Mouse (Mus musculus) embryo, embryonic 9.5 days (tissue): ENCODE results near the gene Rab37.

Experiments
- DNase-seq: peaks from one replicate; pipeline ENCODE4 v3.0.0-alpha.2; 2017; ENCODE audit errors: extremely low spot score

Gene Rab37

DNA sequence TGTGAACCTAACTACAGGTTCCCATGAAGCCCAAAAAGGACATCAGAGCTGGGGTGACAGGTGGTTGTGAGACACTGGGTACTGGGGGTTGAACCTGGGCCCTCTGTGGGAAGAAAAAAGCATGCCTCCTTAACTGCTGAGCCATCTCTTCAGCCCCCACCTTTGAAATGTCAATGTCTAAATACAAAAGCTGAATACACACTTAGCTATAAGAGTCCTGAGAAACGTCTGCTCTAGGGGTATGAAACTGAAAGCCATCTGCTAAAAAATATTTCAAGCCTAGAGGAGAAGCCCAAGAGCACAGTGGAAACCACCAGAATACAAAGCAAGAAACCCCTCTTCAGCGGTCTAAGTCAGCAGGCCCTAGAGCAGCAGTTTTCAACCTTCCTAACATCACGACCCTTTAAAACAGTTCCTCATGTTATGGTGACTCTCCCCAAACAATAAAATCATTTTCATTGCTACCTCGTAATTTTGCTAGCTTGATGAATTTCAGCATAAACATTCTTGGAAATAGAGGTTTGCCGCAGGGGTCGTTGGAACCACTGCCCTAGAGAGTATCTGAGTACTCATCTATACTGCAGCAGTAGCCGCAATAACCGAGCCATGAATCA is 40.6 kb downstream of the Rab37 start:
- DNase-seq = no peak

DNA sequence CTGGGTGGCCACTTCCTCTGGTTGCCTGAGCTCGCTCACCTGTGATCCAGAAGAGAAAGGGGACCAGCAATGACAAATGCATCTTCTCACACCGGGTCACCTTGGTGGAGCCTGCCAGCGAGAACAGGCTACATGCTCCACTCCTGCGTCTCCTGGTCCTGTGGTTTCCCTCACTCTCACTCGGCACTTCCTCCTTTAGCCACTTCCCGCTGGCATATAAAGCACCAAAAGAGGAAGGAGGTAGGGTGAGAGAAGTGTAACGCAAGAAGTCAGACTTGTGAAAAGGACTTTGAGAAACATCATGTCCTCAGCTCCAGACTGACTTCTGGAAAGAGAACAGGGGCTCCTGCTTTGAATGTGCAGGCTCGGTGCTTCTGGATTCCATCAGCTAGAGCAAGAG is 42.6 kb downstream of the Rab37 start, which contains the start of gene Cd300lf:
Gene Cd300lf, minus strand, starts transcription at position 193 of the 400 bp plus-strand sequence.
- no peak for DNase-seq

DNA sequence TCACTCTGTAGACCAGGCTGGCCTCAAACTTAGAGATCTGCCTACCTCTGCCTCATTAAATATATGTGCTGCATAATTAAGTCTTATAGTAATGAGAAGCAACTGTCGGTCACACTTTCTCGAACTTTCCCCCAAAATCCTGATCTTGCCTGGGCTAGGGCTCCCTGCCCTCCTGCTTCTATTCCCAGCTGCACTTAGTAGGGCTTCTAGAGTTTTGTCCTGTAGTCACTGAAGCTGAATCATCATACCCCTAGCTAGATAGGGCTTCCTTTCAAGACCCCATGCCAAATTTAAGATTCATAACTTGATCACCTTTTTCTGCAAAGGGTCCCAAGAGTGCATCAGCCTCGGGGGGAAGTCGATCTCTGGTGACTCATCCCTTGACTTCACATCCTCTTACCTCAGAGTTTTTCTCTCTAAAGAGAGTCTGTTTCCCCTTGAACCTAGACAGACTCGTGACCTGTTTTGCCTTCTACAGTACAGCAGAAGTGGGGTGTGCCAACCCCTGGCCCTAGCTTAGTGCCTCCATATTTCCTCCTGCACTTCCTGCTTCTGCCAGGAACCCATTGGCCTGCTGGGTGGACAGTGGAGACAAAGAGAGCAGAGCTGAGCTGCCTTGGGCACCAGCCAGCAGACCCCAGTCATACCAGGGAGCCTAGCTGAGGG is 47.5 kb downstream of the Rab37 start:
- no peak for DNase-seq

DNA sequence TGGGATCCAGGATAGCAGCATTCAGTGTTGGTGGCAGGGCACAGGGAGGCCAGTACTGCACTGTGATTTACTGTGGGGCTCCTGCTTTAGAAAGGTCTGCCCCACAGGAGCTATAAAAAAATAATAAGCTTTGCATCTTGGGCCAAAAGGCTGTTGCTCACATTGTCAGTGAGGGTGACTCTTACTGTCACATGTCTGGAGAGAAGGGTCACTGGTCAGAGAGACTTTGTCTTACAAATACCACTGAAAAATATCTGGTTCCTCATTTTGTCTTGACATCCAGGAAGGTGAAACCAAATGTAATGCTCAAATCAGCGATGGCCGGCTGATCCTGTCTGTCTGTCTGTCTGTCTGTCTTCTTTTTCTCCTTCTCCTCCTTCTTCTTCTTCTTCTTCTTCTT is 50.7 kb downstream of the Rab37 start:
- DNase-seq = no peak

DNA sequence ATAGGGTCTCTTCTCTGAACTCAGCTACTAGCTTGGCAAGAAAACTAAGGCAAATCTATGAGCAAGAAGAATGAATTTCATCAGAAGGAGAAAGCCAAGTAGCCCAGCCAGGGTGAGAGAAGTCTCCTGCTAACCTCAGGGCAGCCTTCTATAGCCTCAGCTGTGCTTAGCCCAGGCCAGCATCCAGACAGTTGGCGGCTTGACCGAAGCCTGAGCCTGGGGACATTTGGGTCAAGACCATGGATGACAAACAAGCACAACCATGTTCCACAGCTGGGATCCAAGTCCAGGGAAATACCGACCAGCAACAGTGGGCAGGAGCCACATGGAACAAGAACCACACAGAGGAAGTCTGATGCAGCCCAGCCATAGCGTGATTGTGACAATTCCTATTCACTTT is 56.6 kb downstream of the Rab37 start:
- DNase-seq = no peak

DNA sequence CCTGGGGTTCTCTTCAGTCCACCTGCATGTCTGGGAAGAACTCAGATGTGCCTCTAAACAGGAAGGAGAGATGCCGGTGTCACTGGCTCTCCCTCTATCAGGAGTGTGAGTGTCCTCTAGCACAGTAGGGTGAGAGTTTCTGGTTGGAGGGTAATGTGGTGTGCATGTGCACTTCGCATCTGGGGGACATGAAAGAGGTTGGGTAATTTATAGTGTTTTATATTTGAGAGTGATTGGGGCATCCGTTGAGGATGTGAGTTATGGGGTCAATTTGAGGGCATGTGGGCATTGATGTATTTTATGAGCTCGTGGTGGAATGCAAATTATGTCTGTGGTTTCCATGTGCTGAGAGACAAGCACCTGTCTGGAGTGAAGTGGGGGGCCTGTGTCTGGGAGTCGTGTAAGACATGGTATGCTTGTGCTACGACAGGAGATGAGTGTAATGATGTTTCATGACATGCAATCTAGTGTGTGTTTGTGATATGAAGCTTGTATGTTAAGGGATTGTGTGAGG is 59.6 kb downstream of the Rab37 start:
- no peak for DNase-seq

DNA sequence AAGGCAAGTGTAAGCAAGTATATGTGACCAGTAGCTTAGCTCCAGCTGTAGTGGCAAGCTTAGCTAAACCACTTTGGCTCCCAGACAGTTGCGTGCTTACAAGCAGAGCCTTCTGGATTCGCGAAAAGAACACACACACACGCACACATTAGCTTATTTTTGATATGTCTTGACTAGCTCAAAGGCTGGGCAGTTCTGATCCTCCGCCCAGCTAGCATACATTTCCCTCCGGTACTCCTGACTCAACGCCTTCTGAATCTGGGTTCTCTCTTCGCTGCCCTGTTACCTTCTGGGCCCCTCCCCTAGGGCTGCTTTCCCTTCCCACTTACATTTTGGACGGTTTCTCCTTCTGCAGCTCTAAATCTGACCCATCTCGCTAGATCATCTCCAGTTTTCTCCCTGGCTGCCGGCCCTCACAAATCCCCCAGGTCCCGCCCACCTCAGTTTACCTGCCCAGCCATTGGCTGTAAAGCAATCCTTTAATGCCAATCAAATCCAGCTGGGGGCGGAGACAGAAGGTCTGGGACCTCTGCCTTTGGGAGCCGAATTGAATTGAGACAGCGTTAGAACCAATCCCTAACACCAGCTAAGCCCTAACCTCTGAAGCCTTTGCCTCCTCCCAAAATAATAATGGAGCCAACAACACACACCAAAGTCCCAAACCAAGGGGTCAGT is 60.7 kb downstream of the Rab37 start:
- peak; percentile 91 for DNase-seq

DNA sequence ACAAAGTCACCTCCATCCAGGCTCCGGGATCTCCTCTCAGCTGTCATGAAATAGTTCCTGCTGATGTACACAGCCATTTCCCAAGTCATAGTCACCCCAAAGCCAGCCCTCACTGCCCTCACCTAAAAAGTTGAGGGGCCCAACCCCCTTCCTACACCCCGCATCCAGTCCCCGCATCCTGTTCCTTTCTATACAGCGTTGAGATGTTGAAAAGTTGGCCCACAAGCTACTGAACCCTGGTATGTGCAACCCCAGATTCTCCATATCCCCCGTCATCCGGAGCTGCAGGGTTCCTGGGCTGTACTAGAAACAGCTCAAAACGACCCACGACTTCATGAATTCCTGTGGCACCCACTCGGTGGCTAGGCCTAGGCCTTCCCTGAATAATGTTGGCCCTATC is 61.9 kb downstream of the Rab37 start:
- no peak for DNase-seq

DNA sequence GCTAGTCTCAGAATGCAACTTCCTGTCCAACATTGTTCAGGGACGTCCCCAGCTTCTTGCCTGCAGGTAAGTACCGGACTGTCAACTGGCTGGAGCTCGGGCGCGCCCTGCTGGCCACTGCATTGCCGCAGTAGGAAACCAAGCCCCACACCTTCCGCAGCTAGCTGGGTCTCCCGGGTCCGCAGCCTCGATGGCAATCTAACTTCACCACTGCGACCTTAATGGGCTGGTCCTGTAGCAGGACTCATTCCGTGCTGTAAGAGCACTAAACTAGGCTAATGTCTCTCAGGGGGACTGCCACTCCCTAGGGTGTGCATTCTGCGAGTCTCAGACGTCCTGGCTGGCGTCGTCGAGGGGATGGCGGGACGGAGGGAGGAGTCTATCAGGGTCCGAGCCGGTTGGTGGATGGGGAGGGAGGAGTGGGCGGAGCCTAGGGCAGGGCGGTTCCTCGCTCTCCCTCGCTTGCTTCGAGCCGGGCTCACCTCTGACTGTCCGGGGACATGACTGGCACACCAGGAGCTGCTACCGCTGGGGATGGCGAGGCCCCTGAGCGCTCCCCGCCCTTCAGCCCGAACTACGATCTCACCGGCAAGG is 62.6 kb downstream of the Rab37 start:
- peak; percentile 85 for DNase-seq

DNA sequence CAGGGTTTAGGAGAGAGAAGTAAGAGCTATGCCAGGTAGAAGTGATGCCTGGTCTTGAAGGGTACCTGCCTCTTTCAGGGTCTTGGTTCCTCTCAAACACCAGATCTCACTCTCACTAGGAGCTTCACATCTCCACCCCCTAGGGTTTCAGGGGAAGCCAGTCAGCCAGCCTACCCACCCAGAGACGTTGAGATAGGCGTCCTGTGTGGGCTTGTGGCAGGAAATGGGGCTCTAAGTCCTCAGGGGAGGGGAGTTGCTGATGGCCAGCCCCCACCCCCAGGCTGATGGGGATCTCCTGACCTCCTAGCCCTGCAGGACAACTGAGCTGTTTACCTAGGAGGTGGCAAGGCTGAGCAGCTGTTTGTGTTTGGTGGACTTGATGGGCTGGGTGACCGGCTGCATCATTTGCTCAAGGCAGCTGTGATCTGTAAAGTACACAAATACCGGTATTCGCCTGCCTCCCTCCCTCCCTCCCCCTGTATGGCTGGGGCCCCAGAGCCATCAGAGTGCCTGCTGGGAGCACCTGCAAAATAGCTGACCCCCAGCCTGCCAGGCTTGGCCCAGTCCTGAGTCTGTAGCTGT is 63.9 kb downstream of the Rab37 start:
- DNase-seq = no peak

DNA sequence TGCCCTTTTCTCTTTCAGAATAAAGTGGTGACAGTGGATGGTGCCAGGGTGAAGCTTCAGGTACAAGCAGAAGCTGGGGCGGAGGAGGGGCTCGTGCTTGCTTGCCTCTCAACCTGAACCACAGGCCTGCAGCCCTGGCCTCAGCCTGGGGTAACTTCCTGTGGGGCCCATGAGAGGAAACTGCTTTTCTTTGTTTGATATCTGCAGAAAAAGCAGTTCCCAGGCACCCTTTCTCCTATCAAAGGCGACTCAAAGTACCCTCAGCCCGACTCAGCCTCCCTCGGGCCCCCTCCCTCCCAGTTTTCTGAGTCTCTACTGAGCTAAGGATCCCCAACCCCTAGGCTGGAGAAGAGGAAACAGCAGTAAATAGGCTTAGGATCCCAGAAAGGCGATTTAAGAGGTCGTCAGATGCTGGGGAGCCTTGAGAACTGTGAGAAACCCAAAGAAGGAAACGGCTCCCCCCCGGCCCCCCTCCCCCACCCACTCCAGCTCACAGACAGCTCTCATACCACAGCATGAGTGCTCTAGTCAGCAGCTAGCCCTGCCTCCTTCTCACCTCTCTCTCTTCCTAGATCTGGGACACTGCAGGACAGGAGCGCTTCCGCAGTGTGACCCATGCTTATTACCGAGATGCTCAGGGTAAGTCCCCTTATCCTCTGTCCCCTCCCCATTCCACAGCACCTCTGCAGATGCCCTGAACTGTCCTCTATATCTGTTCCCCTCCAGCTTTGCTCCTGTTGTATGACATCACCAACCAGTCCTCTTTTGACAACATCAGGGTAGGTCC is 66.9 kb downstream of the Rab37 start:
- no peak for DNase-seq

DNA sequence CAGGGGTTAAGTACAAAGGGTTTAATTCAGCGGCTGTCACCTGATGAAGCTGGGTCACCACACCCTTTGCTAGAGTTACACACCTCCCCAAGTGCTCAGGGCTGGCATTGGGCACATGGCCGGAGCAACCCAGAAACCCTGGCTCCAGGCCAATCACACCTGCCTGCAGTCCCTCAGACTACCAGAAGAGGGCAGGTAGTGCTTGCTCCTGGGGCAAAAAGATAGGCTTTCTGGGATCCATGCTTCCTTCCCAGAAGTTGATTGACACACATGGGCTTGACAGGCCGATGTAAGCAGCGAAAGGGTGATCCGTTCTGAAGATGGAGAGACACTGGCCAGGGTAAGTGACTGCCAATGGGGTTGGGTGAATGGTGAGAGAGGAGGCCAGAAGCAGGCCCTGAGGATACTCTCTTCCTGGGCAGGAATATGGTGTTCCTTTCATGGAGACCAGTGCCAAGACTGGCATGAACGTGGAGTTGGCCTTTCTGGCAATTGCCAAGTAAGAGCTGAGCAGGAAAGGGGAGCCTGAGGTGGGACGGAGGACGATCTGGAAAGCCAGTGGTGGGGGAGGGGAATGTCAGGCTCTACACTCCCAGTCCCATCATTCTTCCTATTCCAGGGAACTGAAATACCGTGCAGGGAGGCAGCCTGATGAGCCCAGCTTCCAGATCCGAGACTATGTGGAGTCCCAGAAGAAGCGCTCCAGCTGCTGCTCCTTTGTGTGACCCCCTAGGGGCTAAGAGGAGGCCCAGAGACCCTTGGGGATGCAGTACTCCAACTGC is 69.0 kb downstream of the Rab37 start:
- peak; percentile 53 for DNase-seq

DNA sequence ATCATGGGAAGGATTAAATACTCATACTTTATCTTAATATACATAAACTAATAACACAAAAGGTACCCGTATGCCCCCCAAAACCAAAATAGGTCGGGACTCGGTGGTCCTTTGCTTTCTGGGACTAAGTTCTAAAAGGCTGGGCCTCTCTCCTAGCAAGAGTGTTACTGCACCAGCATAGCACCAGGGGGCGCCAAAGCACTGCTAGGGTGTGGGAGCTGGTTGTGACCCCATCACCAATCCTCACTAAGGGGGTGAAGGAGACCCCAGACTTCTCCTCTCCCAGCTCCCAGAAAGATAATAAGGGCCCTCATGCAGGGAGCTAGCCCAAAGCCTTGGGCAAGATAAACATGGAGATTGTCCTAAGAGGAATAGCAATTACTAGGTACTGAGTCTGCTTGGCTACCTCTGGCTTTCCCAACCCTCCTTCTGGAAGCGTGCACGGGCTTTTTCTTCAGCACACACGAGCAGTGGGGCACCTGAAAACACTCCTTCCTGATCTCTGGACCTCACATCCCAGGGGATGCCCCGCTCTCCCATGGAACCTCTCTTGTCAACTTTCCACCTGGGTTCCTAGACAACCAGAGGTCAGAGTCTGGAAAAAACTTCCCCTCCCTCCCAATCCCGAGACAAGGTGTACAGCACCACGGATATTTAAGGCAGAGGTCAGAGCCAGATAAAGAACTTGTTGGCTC is 69.8 kb downstream of the Rab37 start:
- DNase-seq = peak; percentile 74

DNA sequence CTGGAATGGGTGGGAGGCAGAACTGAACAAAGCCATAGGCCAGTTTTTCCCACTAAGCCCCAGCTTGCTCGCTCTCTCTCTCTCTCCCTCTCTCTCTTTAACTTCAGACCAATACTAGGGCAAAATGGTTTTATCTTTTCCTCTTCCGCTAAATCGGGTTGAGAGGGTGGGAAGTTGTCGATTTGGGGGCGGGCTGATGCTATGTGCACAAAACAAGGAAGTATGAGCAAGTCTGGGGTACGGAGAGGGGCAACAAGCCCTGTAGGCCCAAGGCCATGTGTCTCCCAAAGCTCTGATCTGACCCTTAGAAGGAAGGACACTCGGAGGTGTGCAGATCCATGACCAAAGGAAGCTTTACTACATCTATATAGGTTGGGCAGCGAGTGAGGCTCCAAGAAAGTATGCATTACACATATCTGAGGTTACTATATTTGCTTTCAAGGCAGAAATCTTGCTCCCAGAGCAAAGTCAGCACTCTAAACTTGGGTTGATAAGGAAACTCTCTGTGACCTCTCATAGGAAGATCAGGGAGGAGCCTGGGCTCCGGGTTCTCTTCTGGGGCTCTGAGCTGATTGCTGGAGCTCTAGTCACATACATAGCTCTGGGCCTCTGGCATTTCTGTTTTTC is 70.5 kb downstream of the Rab37 start:
- DNase-seq = no peak

DNA sequence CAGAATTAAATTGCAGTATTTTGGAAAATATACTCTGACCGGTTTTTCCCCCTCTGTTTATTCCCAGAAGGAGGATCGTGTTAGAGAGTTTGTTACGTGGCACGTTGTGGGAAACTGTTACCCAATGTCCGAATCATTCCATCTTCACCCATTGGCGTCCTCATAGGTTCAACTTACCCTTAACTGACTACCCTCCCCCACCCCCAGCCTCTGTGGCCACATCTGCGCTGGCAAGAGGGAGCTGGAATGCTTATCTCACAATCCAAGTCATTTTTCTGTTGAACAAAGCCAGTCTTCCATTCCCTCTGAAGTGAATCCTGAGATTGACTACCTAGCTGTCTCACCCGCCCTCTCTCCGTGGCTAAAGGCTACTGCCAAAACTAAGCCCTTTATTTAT is 71.0 kb downstream of the Rab37 start:
- DNase-seq = no peak

DNA sequence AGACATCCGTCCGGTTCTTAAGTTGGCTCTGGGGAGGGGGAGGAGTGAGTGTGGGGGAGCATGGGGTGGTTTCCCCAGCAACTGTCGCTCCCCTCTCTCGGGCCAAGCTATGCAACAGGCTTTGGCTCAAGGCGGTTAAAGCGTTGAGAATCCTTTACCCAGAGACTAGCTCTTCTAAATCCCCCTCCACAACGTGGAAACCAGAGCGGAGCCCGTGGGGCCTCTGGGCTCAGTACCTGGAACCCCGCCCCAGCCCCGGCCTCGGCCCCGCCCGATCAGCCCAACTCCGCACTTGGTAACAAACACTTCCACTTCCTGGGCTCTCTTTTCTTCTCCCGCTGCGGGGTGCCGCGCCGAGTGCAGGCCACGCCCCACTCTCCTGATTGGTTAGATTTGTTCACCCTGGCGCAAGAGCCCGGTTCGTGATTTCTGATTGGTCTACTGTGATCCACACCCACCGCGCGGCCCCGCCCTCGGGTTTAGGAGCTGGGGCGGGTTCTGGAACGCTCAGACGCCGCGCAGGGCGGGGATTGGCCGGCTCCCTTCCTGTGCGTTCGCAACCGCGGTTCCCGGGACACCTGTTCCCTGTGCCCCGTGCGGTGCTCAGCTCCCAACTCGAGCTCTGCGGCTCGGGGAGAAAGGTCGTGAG is 71.7 kb downstream of the Rab37 start, which contains the start of gene Slc9a3r1:
Gene Slc9a3r1, plus strand, starts transcription at position 510 of the 649 bp plus-strand sequence.
- DNase-seq = peak; percentile 98

DNA sequence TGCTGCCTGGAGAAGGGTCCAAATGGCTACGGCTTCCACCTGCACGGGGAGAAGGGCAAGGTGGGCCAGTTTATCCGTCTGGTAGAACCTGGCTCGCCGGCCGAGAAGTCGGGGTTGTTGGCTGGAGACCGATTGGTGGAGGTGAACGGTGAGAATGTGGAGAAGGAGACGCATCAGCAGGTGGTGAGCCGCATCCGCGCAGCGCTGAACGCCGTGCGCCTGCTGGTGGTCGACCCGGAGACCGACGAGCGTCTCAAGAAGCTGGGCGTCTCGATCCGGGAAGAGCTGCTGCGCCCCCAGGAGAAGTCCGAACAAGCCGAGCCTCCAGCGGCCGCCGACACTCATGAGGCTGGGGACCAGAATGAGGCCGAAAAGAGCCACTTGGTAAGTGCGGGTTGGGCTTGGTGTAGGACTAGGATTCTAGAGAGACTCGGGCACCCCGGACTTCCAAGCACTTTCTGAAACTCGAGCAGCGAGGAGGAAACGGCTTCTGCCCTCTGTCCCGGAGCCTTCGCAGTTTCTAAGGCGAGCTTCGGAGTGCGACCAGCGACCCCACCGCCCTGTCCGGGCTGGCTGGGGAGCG is 72.4 kb downstream of the Rab37 start:
- peak; percentile 65 for DNase-seq

DNA sequence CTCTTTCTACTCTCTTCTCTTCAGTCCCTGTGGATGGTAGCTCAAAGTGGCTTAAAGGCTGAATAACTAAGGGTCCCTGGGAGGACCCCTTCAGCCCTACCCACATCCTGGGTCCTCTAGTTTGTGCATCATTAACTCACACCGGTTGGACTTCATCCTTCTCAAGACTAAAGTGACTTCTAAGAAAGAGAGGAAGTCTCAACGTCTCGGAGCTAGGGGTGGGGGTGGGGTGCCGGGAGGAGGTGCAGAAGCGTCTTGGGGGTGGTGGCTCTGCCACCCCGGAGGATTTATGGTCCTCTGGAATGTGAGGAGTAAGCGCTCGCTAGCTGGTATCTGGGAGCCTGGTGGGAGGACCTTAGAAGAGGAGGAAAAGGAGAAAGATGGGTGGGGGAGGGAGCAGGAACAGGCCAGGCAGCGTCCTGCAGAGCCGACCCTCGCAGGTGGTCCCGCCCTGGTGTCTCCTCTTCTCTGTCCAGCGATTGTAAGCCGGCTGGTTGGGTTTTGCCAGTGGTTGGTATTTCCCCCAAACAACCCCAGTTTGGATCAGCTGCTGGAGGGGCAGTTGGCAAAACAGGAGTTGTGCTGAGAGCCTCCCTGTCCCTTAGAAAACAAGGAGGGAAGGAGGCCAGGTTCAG is 73.2 kb downstream of the Rab37 start:
- peak; percentile 48 for DNase-seq
